Mouse (Mus musculus): ENCODE measurements around the gene Hs2st1. TPM values are rescaled to one million over a fixed set of nuclear protein-coding genes. Genes with fewer than 3 reads are reported as not detected.
A peak's percentile ranks its signal among the peaks of the same experiment; 100 is the strongest.

Hs2st1 gene
- polyA plus RNA-seq, 1 experiment from 2014 or later = 6.2 TPM

DNA sequence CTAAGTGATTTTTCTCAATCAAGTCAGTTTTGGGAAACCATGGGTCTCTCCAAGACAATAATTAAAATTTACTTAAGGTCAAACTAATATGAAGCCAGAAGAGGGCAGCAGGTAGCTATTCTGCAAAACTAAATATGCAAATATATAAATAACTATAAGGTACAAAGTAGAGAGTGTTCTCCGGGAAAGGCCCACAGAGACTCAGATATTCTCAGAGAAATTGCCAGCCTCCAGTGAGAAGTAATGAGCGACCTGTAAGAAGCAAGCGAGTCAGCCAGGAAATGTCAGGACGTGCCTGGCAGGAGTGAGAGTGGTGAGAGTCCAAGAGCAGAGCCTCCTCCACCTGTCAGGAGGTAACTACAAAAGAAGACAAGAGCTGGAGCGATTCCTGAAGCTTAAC, 39.0 kb downstream of the Hs2st1 start:
- ATAC-seq = peak; percentile 48
- H3K36me3 ChIP-seq (ENCODE audit: control insufficient read depth, insufficient read depth, low read length) = no peaks in the 10 kb centered on the region
- H3K4me1 ChIP-seq (ENCODE audit: control insufficient read depth, insufficient read depth, low read length) = 0 out of 2 replicates have a peak, but pooled peaks cover 7% of the 10 kb centered on the region
- H3K4me2 ChIP-seq (ENCODE audit: low read depth, low read length) = no peak overlapping the region
- no peaks in the 10 kb centered on the region for H3K27me3 ChIP-seq (replicated peaks; ENCODE audit: control insufficient read depth, insufficient read depth, low read length)
- no peak overlapping the region for H3K27ac ChIP-seq (ENCODE audit: low read length)
- 39% methylated on average over 5 of the region's 5 CpGs for WGBS
- no peak overlapping the region for H3K4me3 ChIP-seq (ENCODE audit: low read length)
- H3K9ac ChIP-seq (ENCODE audit: low read depth, low read length) = peak overlapping the region; percentile 30; the same call in 1 of the 2 replicates
- H3K9me3 ChIP-seq (ENCODE audit: control insufficient read depth, low read length) = no peaks in the 10 kb centered on the region

DNA sequence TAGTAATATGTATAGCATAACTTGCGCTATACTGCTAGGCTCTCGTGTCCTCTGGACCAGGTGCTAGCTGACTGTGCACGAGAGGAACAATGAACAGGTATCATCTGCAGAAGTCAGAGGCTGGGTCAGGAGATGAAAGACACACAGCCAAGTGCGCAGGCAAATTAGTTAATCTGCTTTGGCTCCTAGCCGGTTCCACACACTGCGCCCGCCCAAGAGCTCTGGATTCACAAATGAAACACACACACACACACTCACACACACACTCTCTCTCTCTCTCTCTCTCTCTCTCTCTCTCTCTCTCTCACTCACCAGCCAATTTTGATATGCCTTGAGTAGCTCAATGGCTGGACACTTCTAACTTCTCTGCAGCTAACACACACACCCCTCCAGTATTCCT, 42.1 kb downstream of the Hs2st1 start:
- H3K36me3 ChIP-seq (ENCODE audit: control insufficient read depth, insufficient read depth, low read length) = no peaks in the 10 kb centered on the region
- 89% methylated on average over 7 of the region's 7 CpGs for whole genome bisulfite sequencing
- ATAC-seq = no peak
- H3K4me3 ChIP-seq (ENCODE audit: low read length) = no peak overlapping the region
- no peak overlapping the region for H3K9ac ChIP-seq (ENCODE audit: low read depth, low read length)
- H3K27me3 ChIP-seq (replicated peaks; ENCODE audit: control insufficient read depth, insufficient read depth, low read length) = no peaks in the 10 kb centered on the region
- no peaks in the 10 kb centered on the region for H3K9me3 ChIP-seq (ENCODE audit: control insufficient read depth, low read length)
- H3K4me1 ChIP-seq (ENCODE audit: control insufficient read depth, insufficient read depth, low read length) = 0 out of 2 replicates have a peak, but pooled peaks cover 7% of the 10 kb centered on the region
- no peak overlapping the region for H3K27ac ChIP-seq (ENCODE audit: low read length)
- no peak overlapping the region for H3K4me2 ChIP-seq (ENCODE audit: low read depth, low read length)

DNA sequence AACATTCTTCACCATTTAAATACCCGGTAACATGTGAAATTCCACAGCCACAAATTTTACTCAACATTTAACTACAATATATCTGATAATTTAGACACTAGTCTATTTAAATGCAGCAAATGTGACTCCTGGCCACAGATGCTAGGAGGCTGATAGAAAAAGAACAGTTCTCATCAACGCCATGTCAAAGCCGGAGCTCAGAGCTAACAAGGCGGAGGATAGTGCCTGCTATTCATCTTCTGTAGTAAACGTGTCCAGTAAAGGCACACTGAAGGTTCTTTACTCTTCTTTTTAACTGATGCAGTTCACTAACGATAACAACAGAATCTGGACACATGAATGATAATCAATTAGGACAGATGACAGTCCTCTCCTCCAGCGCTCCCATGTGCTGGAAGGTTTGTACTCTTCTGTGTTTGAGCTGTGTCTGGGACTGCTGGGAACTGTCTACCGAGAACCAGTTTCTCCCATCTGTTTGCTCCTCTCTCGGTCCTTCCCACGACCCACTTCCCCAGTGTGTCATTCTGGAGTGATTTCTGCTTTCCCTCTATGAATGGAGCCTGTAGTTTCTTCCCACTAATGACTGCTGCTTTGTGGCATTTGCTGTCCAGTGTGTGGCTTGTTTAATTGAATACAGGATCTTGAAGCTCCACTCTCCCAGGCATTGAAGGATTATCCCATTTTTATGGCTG, 50.3 kb downstream of the Hs2st1 start:
- Histone ChIP-seq H3K4me3 (ENCODE audit: low read length) (no peak overlapping the region), H3K4me1 (ENCODE audit: control insufficient read depth, insufficient read depth, low read length) (peaks cover 3% of the 10 kb centered on the region; the same call in 1 of the 2 replicates), H3K4me2 (ENCODE audit: low read depth, low read length) (no peak overlapping the region), H3K9ac (ENCODE audit: low read depth, low read length) (no peak overlapping the region), H3K27ac (ENCODE audit: low read length) (no peak overlapping the region), H3K9me3 (ENCODE audit: control insufficient read depth, low read length) (no peaks in the 10 kb centered on the region), H3K36me3 (ENCODE audit: control insufficient read depth, insufficient read depth, low read length) (no peaks in the 10 kb centered on the region), H3K27me3 (replicated peaks; ENCODE audit: control insufficient read depth, insufficient read depth, low read length) (no peaks in the 10 kb centered on the region)
- WGBS = 37% methylated on average over 10 of the region's 10 CpGs
- ATAC-seq = 0 out of 2 replicates have a peak, but pooled peaks have one; percentile 21

DNA sequence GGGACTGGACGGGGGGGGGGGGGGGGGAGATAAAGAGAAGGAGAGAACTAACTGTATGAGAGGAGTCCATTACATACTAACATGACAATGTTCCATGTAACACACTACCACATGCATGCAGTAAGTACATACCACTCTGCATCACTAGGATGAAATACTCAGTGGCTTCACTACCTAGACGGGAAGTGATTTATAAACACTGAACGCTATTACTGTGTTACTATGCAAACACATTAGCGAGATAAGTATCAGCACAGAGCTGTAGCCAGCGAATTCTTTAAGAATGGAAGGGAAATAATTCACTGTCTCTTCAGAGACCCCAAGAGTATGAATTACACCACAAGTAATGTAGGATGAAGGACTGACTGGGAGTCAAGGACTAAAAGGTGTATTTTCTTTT, 51.1 kb downstream of the Hs2st1 start:
- Histone ChIP-seq H3K9ac (ENCODE audit: low read depth, low read length) (no peak overlapping the region), H3K9me3 (ENCODE audit: control insufficient read depth, low read length) (no peaks in the 10 kb centered on the region), H3K4me1 (ENCODE audit: control insufficient read depth, insufficient read depth, low read length) (peaks cover 3% of the 10 kb centered on the region), H3K4me2 (ENCODE audit: low read depth, low read length) (no peak overlapping the region), H3K4me3 (ENCODE audit: low read length) (no peak overlapping the region), H3K36me3 (ENCODE audit: control insufficient read depth, insufficient read depth, low read length) (no peaks in the 10 kb centered on the region), H3K27me3 (replicated peaks; ENCODE audit: control insufficient read depth, insufficient read depth, low read length) (no peaks in the 10 kb centered on the region), H3K27ac (ENCODE audit: low read length) (no peak overlapping the region)
- 0 out of 2 replicates have a peak, but pooled peaks have one; percentile 40 for ATAC-seq
- WGBS = 20% methylated on average over 5 of the region's 5 CpGs

DNA sequence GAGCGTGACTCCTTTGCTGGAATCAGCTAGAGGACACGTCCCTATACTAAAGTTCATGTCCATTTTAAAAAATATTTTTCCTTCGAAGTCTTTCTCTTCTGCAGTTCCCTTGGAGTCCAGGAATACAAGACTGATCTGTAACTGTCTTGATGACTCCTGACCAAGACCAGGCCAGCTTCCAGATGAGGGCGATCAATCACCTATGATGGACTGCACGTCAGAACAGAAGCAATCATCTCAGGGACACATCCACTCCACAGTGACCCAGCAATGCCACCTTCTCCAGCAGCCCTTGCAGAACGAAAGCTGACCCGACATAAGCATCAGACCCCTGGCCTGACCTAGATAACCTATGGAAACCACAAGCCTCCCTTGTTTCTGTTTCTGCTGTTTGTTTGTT, 54.7 kb downstream of the Hs2st1 start:
- H3K9me3 ChIP-seq (ENCODE audit: control insufficient read depth, low read length) = no peaks in the 10 kb centered on the region
- H3K4me3 ChIP-seq (ENCODE audit: low read length) = no peak overlapping the region
- H3K4me2 ChIP-seq (ENCODE audit: low read depth, low read length) = no peak overlapping the region
- H3K27ac ChIP-seq (ENCODE audit: low read length) = no peak overlapping the region
- no peaks in the 10 kb centered on the region for H3K27me3 ChIP-seq (replicated peaks; ENCODE audit: control insufficient read depth, insufficient read depth, low read length)
- peaks cover 14% of the 10 kb centered on the region for H3K4me1 ChIP-seq (ENCODE audit: control insufficient read depth, insufficient read depth, low read length)
- H3K36me3 ChIP-seq (ENCODE audit: control insufficient read depth, insufficient read depth, low read length) = no peaks in the 10 kb centered on the region
- H3K9ac ChIP-seq (ENCODE audit: low read depth, low read length) = no peak overlapping the region
- WGBS = 76% methylated on average over 7 of the region's 7 CpGs
- ATAC-seq = no peak

DNA sequence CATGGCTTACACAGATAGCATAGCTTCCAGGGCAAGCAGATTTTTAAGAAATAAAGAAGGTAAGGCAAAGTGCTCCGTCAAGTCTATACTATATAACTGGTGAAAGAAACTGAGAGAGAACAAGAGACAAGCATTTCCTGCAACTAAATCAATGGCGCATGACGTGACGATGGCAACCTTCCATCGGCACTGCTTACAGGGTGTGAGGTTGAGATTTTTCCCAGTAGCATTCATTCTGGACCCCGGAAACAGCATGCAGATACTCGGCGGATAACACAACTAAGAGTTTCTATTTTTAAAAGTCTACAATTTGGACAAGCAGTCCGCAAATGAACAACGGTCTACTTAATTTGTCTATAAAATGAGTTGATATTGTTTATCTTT, 55.9 kb downstream of the Hs2st1 start:
- H3K9me3 ChIP-seq (ENCODE audit: control insufficient read depth, low read length) = no peaks in the 10 kb centered on the region
- H3K4me1 ChIP-seq (ENCODE audit: control insufficient read depth, insufficient read depth, low read length) = peaks cover 14% of the 10 kb centered on the region
- no peaks in the 10 kb centered on the region for H3K36me3 ChIP-seq (ENCODE audit: control insufficient read depth, insufficient read depth, low read length)
- H3K4me2 ChIP-seq (ENCODE audit: low read depth, low read length) = no peak overlapping the region
- WGBS = 79% methylated on average over 10 of the region's 10 CpGs
- H3K27me3 ChIP-seq (replicated peaks; ENCODE audit: control insufficient read depth, insufficient read depth, low read length) = no peaks in the 10 kb centered on the region
- no peak overlapping the region for H3K9ac ChIP-seq (ENCODE audit: low read depth, low read length)
- 0 out of 2 replicates have a peak overlapping the region, but pooled peaks have one; percentile 23 for H3K27ac ChIP-seq (ENCODE audit: low read length)
- H3K4me3 ChIP-seq (ENCODE audit: low read length) = no peak overlapping the region
- ATAC-seq = no peak

DNA sequence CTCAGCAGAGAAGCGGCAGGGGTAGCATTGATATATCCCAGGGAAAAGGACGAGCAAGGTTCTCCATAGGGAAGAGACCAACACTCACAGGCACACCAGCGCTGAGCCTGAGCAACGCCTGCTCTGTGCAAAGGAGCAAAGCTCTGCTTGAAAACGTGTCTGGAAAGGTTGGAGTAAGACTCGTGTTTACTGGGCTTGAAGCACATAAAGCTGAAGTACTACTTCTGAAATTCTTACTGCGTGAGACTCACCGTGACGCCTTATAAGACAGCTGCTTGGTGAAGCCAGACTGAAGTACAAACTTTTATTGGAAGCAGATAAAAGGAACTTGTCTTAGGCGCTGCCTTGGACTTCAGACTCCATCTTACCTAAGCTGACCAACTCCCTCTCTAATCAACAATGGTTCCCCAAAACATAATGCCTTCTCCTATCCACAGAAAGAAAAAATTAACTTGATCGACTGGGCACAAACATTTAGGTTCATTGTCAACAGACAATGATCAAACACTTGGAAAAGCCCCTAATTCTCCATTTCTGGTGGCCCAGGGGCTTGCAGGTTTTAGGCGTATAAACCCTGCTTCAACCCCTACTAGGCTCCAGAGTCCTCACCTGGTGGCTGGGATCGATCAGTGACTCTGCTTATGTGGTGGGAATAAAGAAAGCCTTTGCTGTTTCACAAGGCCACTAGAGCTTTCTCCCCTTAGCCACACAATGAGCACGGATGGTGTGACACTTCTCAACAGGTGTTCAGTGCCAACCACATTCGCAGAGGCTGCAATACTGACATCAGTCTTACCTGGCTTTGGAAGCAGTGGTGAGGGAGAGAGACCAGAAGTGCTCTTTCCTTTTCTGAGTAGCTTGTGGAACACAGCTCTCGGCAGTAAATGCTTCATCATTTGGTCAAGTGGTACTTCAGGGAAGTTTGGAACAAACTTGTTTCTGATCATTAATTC, 56.5 kb downstream of the Hs2st1 start:
- Histone ChIP-seq H3K4me1 (ENCODE audit: control insufficient read depth, insufficient read depth, low read length) (peaks cover 11% of the 10 kb centered on the region), H3K9me3 (ENCODE audit: control insufficient read depth, low read length) (no peaks in the 10 kb centered on the region), H3K9ac (ENCODE audit: low read depth, low read length) (0 out of 2 replicates have a peak overlapping the region, but pooled peaks have one; percentile 44), H3K4me3 (ENCODE audit: low read length) (no peak overlapping the region), H3K4me2 (ENCODE audit: low read depth, low read length) (0 out of 2 replicates have a peak overlapping the region, but pooled peaks have one; percentile 23), H3K27ac (ENCODE audit: low read length) (peak overlapping the region; percentile 65), H3K27me3 (replicated peaks; ENCODE audit: control insufficient read depth, insufficient read depth, low read length) (no peaks in the 10 kb centered on the region), H3K36me3 (ENCODE audit: control insufficient read depth, insufficient read depth, low read length) (no peaks in the 10 kb centered on the region)
- WGBS = 70% methylated on average over 16 of the region's 16 CpGs
- peak; percentile 91 for ATAC-seq

DNA sequence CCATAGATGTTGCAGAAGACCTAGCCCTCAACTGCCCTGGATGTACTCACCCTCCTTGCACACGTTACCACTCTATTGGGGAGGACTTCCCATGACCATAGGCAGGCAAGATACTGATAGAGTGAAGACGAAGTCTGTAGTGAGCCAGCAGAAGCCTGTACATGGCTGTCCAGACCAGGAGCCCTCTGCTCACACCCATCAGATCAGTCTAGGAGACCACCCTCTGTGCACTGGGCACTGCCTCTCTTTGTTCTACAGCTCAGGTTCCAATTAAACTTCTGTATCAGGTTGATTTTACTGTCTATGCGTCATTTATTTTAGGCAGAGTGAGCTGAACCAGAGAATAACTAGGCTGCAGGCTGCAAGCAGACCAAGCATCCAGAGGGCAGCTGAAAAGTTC, 59.3 kb downstream of the Hs2st1 start:
- Histone ChIP-seq H3K27me3 (replicated peaks; ENCODE audit: control insufficient read depth, insufficient read depth, low read length) (no peaks in the 10 kb centered on the region), H3K36me3 (ENCODE audit: control insufficient read depth, insufficient read depth, low read length) (no peaks in the 10 kb centered on the region), H3K9me3 (ENCODE audit: control insufficient read depth, low read length) (no peaks in the 10 kb centered on the region), H3K4me1 (ENCODE audit: control insufficient read depth, insufficient read depth, low read length) (peaks cover 17% of the 10 kb centered on the region), H3K27ac (ENCODE audit: low read length) (no peak overlapping the region), H3K4me3 (ENCODE audit: low read length) (no peak overlapping the region), H3K4me2 (ENCODE audit: low read depth, low read length) (no peak overlapping the region), H3K9ac (ENCODE audit: low read depth, low read length) (no peak overlapping the region)
- no peak for ATAC-seq
- WGBS = 90% methylated on average over 3 of the region's 3 CpGs

DNA sequence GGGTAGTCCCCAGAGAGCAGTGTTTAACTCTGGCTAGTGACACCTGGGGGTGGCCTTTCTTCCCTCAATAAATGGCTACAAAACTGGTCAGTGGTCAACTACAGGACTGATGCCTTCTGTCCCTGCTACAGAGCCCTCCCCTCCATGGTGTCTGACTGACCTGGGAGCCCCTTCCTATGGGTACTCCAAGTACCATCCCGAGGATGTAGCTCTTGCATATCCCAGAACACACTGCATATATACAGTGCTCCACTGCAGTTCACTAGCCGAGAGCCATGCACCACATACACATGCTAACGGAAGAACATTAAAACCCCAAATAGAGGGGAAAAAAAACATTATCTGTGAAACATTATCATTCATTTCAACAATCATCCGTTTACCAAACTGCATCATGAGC, 61.6 kb downstream of the Hs2st1 start:
- H3K9me3 ChIP-seq (ENCODE audit: control insufficient read depth, low read length) = no peaks in the 10 kb centered on the region
- ATAC-seq = no peak
- H3K4me3 ChIP-seq (ENCODE audit: low read length) = no peak overlapping the region
- no peak overlapping the region for H3K9ac ChIP-seq (ENCODE audit: low read depth, low read length)
- no peaks in the 10 kb centered on the region for H3K27me3 ChIP-seq (replicated peaks; ENCODE audit: control insufficient read depth, insufficient read depth, low read length)
- H3K4me1 ChIP-seq (ENCODE audit: control insufficient read depth, insufficient read depth, low read length) = peaks cover 15% of the 10 kb centered on the region
- 86% methylated on average over 4 of the region's 4 CpGs for WGBS
- H3K4me2 ChIP-seq (ENCODE audit: low read depth, low read length) = no peak overlapping the region
- no peaks in the 10 kb centered on the region for H3K36me3 ChIP-seq (ENCODE audit: control insufficient read depth, insufficient read depth, low read length)
- no peak overlapping the region for H3K27ac ChIP-seq (ENCODE audit: low read length)
